Mouse (Mus musculus): ENCODE results near the gene Olfm2.

- TF ChIP-seq POLR2A (IDR thresholded peaks at IDR 0.05; ENCODE audit: borderline replicate concordance, control insufficient read depth, low read depth, low read length) (no peak), CTCF (IDR thresholded peaks at IDR 0.05; ENCODE audit: control insufficient read depth, insufficient read depth, low read length) (no peak)
Observed at GRCm38 (mm10) chr9:20765274-20765673, 19.1 kb upstream of the Olfm2 start.

All from bone marrow, adult 2 months (tissue).